26 mouse cellular contexts compared by ENCODE assay signal in genomic region chr19:47149854-47150253, GRCm38 (mm10). TPM values are rescaled to one million over a fixed set of nuclear protein-coding genes. Genes with fewer than 3 reads are reported as not detected.
A peak's percentile ranks its signal among the peaks of the same experiment; 100 is the strongest.
DNase-seq lines count a peak whose midpoint lies in the region; ATAC-seq and TF ChIP-seq lines count a peak whose summit lies in the region.
"Had no signal": no experiment of that assay in that cellular context is flagged by ENCODE, and none has a peak within 500 bp of the region (broad histone marks: within the 10 kb centered on the region; RNA-seq: fewer than 3 reads in every experiment).

No protein-coding gene starts in this region.

- no peaks in the 10 kb centered on the region for H3K36me3 ChIP-seq in liver, postnatal 0 days (replicated peaks; ENCODE audit: insufficient read depth, low read length)
- no peaks in the 10 kb centered on the region for H3K36me3 ChIP-seq in ES-E14 (ENCODE audit: control insufficient read depth, insufficient read depth, low read length, poor library complexity, severe bottlenecking)
- H3K36me3 ChIP-seq in limb, embryonic 10.5 days, result no peaks in the 10 kb centered on the region
- H3K36me3 ChIP-seq: embryonic facial prominence, embryonic 13.5 days; limb, embryonic 15.5 days; stomach, embryonic 15.5 days had no signal

- TF ChIP-seq EP300 in liver, postnatal 0 days (IDR thresholded peaks at IDR 0.05; ENCODE audit: low read depth), result no peak

- H3K4me1 ChIP-seq in liver, postnatal 0 days (ENCODE audit: insufficient read depth), result peaks cover 2% of the 10 kb centered on the region; the same call in 1 of the 2 replicates
- peaks cover 0 to 21% of the 10 kb centered on the region in 2 experiments; a peak in 3 of 4 replicates for H3K4me1 ChIP-seq in ES-E14 (ENCODE audit: control insufficient read depth in 2 of 2, insufficient read depth in 2 of 2, low read length in 2 of 2, poor library complexity in 1 of 2)
- peaks cover 26% of the 10 kb centered on the region for H3K4me1 ChIP-seq in limb, embryonic 10.5 days
- H3K4me1 ChIP-seq: stomach, embryonic 15.5 days had no signal

- 45% methylated on average over 3 of the region's 4 CpGs for WGBS in liver, postnatal 0 days (ENCODE audit: insufficient replicate concordance)
- WGBS in limb, embryonic 10.5 days, result 27% methylated on average over 4 of the region's 4 CpGs

- H3K9me3 ChIP-seq in liver, postnatal 0 days (ENCODE audit: low read length), result no peaks in the 10 kb centered on the region
- no peaks in the 10 kb centered on the region for H3K9me3 ChIP-seq in ES-E14 (ENCODE audit: control insufficient read depth, insufficient read depth, low read depth, low read length)
- H3K9me3 ChIP-seq in limb, embryonic 10.5 days (replicated peaks), result no peaks in the 10 kb centered on the region
- H3K9me3 ChIP-seq: embryonic facial prominence, embryonic 13.5 days; limb, embryonic 15.5 days; stomach, embryonic 15.5 days had no signal

- ATAC-seq in liver, postnatal 0 days, result peak; percentile 89
- ATAC-seq: activated CD4-positive, CD25-positive, alpha-beta regulatory T cell, adult 4 months; forebrain, embryonic 14.5 days; inflammation-experienced regulatory T-cells, adult 6 months had no signal

- H3K27me3 ChIP-seq in liver, postnatal 0 days (ENCODE audit: insufficient read depth, low read length), result peaks cover 11% of the 10 kb centered on the region; the same call in 1 of the 2 replicates
- H3K27me3 ChIP-seq in limb, embryonic 10.5 days (ENCODE audit: low read depth, poor library complexity, severe bottlenecking), result peaks cover 32% of the 10 kb centered on the region
- H3K27me3 ChIP-seq: stomach, embryonic 15.5 days had no signal

- DNase-seq in embryo, embryonic 11 days, result peak; percentile 34
- DNase-seq in embryo, embryonic 10 days (ENCODE audit: low spot score), result no peak
- DNase-seq in liver, postnatal 0 days, result peak; percentile 52
- DNase-seq in liver, result no peak
- no peak for DNase-seq in ES-E14 (ENCODE audit: low read depth, low spot score)
- no peak for DNase-seq in limb, embryonic 10.5 days (ENCODE audit: low spot score)
- no peak for DNase-seq in testis, postnatal 14 days (ENCODE audit: low spot score)
- DNase-seq: B cell, adult 2 months; cerebellum, adult 8-10 months; gastrocnemius, postnatal 25 days; kidney, postnatal 4 days; layer of hippocampus, adult 9-11 months; right cerebral cortex, postnatal 25 days; thymus, adult 2 months had no signal

- no peak overlapping the region for H3K9ac ChIP-seq in liver, postnatal 0 days (replicated peaks)
- no peak overlapping the region for H3K9ac ChIP-seq in ES-E14 (ENCODE audit: insufficient read depth, low read depth, low read length, poor library complexity, severe bottlenecking)
- H3K9ac ChIP-seq: embryonic facial prominence, embryonic 13.5 days; limb, embryonic 15.5 days; stomach, embryonic 15.5 days had no signal

- no peak for TF ChIP-seq CTCF in liver, postnatal 0 days (IDR thresholded peaks at IDR 0.05; ENCODE audit: low read depth)

- H3K27ac ChIP-seq in liver, postnatal 0 days (ENCODE audit: low read depth), result no peak overlapping the region
- H3K27ac ChIP-seq in ES-E14 (ENCODE audit: insufficient read depth, low read depth, low read length, poor library complexity, severe bottlenecking), result peak overlapping the region; percentile 54; the same call in 1 of the 2 replicates
- peak overlapping the region; percentile 72 for H3K27ac ChIP-seq in limb, embryonic 10.5 days
- H3K27ac ChIP-seq: embryonic facial prominence, embryonic 13.5 days; limb, embryonic 15.5 days; stomach, embryonic 15.5 days had no signal

- H3K4me2 ChIP-seq in liver, postnatal 0 days (ENCODE audit: low read depth, low read length), result no peak overlapping the region
- H3K4me2 ChIP-seq: embryonic facial prominence, embryonic 13.5 days; limb, embryonic 15.5 days; stomach, embryonic 15.5 days had no signal

- no peak overlapping the region for H3K4me3 ChIP-seq in liver, postnatal 0 days (ENCODE audit: low read depth, low read length)
- H3K4me3 ChIP-seq in ES-E14 (ENCODE audit: insufficient read depth in 1 of 2, low read depth in 1 of 2, low read length in 2 of 2, poor library complexity in 1 of 2, severe bottlenecking in 1 of 2), result no peak overlapping the region
- no peak overlapping the region for H3K4me3 ChIP-seq in limb, embryonic 10.5 days
- H3K4me3 ChIP-seq: embryonic facial prominence, embryonic 13.5 days; limb, embryonic 15.5 days; stomach, embryonic 15.5 days had no signal

- in situ Hi-C loops in ES-E14 (cut with MboI; ENCODE audit: low sequenced_read_pairs in 2 of 2, unreplicated experiment in 2 of 2), result no loop called here

TF ChIP-seq in ES-E14, 5 proteins besides CTCF, POLR2A, EP300 and RAD21:
- TF ChIP-seq ZNF384 (IDR thresholded peaks at IDR 0.05; ENCODE audit: low read depth, low read length) (peak; percentile 90), MAFK (IDR thresholded peaks at IDR 0.05; ENCODE audit: insufficient read depth, low read depth, low read length) (no peak)

RNA-seq across cellular contexts. Expression of gene Calhm1, which starts 5.8 kb away (rescaled TPM):
- not detected in 2 replicates for polyA plus RNA-seq in liver, postnatal 0 days (2015; fragmentation: Nextera tagmentation; extraction: Ambion mirVana)
- not detected in 2 replicates for total RNA-seq in ES-E14 (2012; rRNA removed)
- polyA plus RNA-seq in limb, embryonic 10.5 days (2016; fragmentation: Nextera tagmentation; extraction: Ambion mirVana), result not detected in 2 replicates
- total RNA-seq: gastrocnemius, postnatal 25 days; heart, adult 8-10 months; left cerebral cortex, postnatal 10 days had no signal
- polyA plus RNA-seq: activated CD4-positive, CD25-positive, alpha-beta regulatory T cell, adult 4 months; embryonic facial prominence, embryonic 13.5 days; forebrain, embryonic 14.5 days; heart, embryonic 16.5 days; hindbrain, embryonic 11.5 days; inflammation-experienced regulatory T-cells, adult 6 months; kidney, embryonic 14.5 days; limb, embryonic 15.5 days; lung, embryonic 16.5 days; stomach, embryonic 15.5 days; thymus, adult 2 months had no signal

RNA-seq across cellular contexts. Expression of gene Calhm3, which starts 7.7 kb away (rescaled TPM):
- polyA plus RNA-seq in liver, postnatal 0 days (2015; fragmentation: Nextera tagmentation; extraction: Ambion mirVana), result not detected in 2 replicates
- 2.8 and 3.8 TPM in 2 replicates for total RNA-seq in ES-E14 (2012; rRNA removed)
- not detected in 2 replicates for polyA plus RNA-seq in limb, embryonic 10.5 days (2016; fragmentation: Nextera tagmentation; extraction: Ambion mirVana)
- total RNA-seq: gastrocnemius, postnatal 25 days; heart, adult 8-10 months; left cerebral cortex, postnatal 10 days had no signal
- polyA plus RNA-seq: activated CD4-positive, CD25-positive, alpha-beta regulatory T cell, adult 4 months; embryonic facial prominence, embryonic 13.5 days; forebrain, embryonic 14.5 days; heart, embryonic 16.5 days; hindbrain, embryonic 11.5 days; inflammation-experienced regulatory T-cells, adult 6 months; kidney, embryonic 14.5 days; limb, embryonic 15.5 days; lung, embryonic 16.5 days; stomach, embryonic 15.5 days had no signal

RNA-seq across cellular contexts. Expression of gene Calhm2, which starts 11.8 kb away (rescaled TPM):
- polyA plus RNA-seq in liver, postnatal 0 days (2015; fragmentation: Nextera tagmentation; extraction: Ambion mirVana), result 2.0 and 2.6 TPM in 2 replicates
- 3.2 and 5.5 TPM in 2 replicates for total RNA-seq in ES-E14 (2012; rRNA removed)
- polyA plus RNA-seq in limb, embryonic 10.5 days (2016; fragmentation: Nextera tagmentation; extraction: Ambion mirVana), result 2.8 and 3.7 TPM in 2 replicates

RNA-seq across cellular contexts. Expression of gene Neurl1a, which starts 28.8 kb away (rescaled TPM):
- polyA plus RNA-seq in liver, postnatal 0 days (2015; fragmentation: Nextera tagmentation; extraction: Ambion mirVana), result 0.76 and 0.89 TPM in 2 replicates
- 10.2 and 14.7 TPM in 2 replicates for total RNA-seq in ES-E14 (2012; rRNA removed)
- polyA plus RNA-seq in limb, embryonic 10.5 days (2016; fragmentation: Nextera tagmentation; extraction: Ambion mirVana), result 5.7 and 7.7 TPM in 2 replicates

RNA-seq across cellular contexts. Expression of gene Pdcd11, which starts 59.3 kb away (rescaled TPM):
- 3.0 and 3.3 TPM in 2 replicates for polyA plus RNA-seq in liver, postnatal 0 days (2015; fragmentation: Nextera tagmentation; extraction: Ambion mirVana)
- total RNA-seq in ES-E14 (2012; rRNA removed), result 117 and 129 TPM in 2 replicates
- polyA plus RNA-seq in limb, embryonic 10.5 days (2016; fragmentation: Nextera tagmentation; extraction: Ambion mirVana), result 13.8 and 14.5 TPM in 2 replicates

Comparison
In these comparisons a context has a peak if more than half of its experiments do, and no peak if none do; other contexts are left out.
1. DNase-seq: peak in embryo, embryonic 11 days (single experiment) and liver, postnatal 0 days (single experiment); none in embryo, embryonic 10 days (single experiment), liver (single experiment), ES-E14 (single experiment), limb, embryonic 10.5 days (single experiment) and testis, postnatal 14 days (single experiment).